Mouse (Mus musculus) lung, embryonic 14.5 days (tissue): ENCODE measurements at regions not wholly inside any gene's neighbourhood (a gene's known extent, or its start where the extent isn't known, plus 50 kb on each side); places are given as distances from the start of the nearest gene placed in this dataset.

Experiments
- ATAC-seq: fragments of 200-750 bp; cut with Nextera tagmentation; 2 replicates; pipeline ENCODE4 v1.8.0; 2017; ENCODE audit warnings: mild to moderate bottlenecking, moderate TSS enrichment, moderate library complexity; ENCODE audit not compliant: insufficient read depth
- DNase-seq: peaks from one replicate; pipeline ENCODE4 v3.0.0-alpha.2; 2015
- H3K27ac ChIP-seq: fragments of 300-500 bp; sonication (generic); 2 replicates; pipeline ENCODE4 v1.5.1; 2014; ENCODE audit warnings: low read depth, mild to moderate bottlenecking, moderate library complexity
- H3K27me3 ChIP-seq: fragments of 300-500 bp; sonication (generic); 2 replicates; pipeline ENCODE4 v1.6.1; 2014; ENCODE audit warnings: low read length, control low read depth; ENCODE audit not compliant: insufficient read depth
- H3K36me3 ChIP-seq: fragments of 300-500 bp; sonication (generic); 2 replicates; pipeline ENCODE4 v1.6.1; 2014; ENCODE audit warnings: control low read depth; ENCODE audit not compliant: insufficient read depth
- H3K4me1 ChIP-seq: fragments of 300-500 bp; sonication (generic); 2 replicates; pipeline ENCODE4 v1.6.1; 2014; ENCODE audit warnings: antibody characterized with exemption, control low read depth; ENCODE audit not compliant: insufficient read depth
- H3K4me2 ChIP-seq: fragments of 300-500 bp; sonication (generic); 2 replicates; pipeline ENCODE4 v1.6.1; 2014; ENCODE audit warnings: mild to moderate bottlenecking
- H3K4me3 ChIP-seq: fragments of 300-500 bp; sonication (generic); 2 replicates; pipeline ENCODE4 v1.5.1; 2014; ENCODE audit warnings: low read depth, low read length
- H3K9ac ChIP-seq: fragments of 300-500 bp; sonication (generic); 2 replicates; pipeline ENCODE4 v1.6.1; 2014
- H3K9me3 ChIP-seq: fragments of 300-500 bp; sonication (generic); 2 replicates; pipeline ENCODE4 v1.6.1; 2016; ENCODE audit warnings: low read depth, low read length, control low read depth
- CTCF ChIP-seq: IDR thresholded peaks from 2 replicates; pipeline ENCODE4 v1.5.1; 2016; ENCODE audit warnings: antibody characterized with exemption, low read depth
- WGBS: fragments of 180-500 bp; shearing (Covaris S2); extraction: QIAGEN DNeasy Blood & Tissue Kit; methylation state at CpG from one replicate; pipeline ENCODE4 v1.1.7; 2014; 5-methylcytosine and 5-hydroxymethylcytosine counted together

- WGBS = 26% methylated on average over 1 of the region's 1 CpGs
- Histone ChIP-seq H3K4me3 (no peak overlapping the region), H3K36me3 (no peaks in the 10 kb centered on the region), H3K27me3 (no peaks in the 10 kb centered on the region), H3K9ac (no peak overlapping the region), H3K9me3 (no peaks in the 10 kb centered on the region), H3K4me2 (no peak overlapping the region), H3K4me1 (no peaks in the 10 kb centered on the region), H3K27ac (peak overlapping the region; percentile 82)
- ATAC-seq (peak; percentile 62), DNase-seq (no peak)
- TF ChIP-seq CTCF = no peak
Measured at GRCm38 (mm10) chr4:12837097-12837426, 665.2 kb upstream of the Fam92a start.

DNA sequence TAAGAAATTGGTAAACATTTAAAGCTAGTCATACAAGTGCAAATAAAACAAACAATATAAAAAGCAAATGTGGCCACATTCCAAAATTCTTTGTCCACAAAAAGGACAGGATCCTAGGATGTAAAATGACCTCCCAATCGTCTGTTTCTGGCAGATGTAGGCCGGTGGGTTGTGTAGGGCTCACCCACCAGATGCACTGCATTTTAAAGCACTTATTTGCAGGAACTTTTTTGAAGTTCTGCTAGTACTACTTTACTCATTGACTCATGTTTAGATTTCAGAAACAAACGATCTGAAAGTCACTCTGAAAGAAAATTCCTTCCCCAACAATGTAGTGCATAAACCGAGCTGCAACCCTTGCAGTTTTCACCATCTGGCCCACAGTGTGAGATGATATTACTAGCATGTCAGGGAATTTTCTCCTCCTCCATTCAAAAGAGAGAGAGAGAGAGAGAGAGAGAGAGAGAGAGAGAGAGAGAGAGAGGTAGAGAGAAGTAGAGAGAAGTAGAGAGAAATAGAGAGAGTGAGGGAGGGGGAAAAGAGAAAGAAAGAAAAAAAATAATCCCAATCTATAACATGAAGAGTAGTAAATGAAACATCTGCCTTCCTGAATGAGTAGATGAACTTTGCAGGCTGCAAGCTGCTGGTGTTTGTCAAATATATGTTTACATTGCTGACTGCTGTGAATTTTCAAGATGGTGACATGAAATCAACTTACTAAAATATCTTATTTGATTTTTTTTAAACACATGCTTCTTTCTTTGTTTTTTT lies 664.7 kb upstream of the Fam92a start:
- peak overlapping the region; percentile 36; the same call in 1 of the 2 replicates for H3K27ac ChIP-seq
- no peak overlapping the region for H3K4me3 ChIP-seq
- no peaks in the 10 kb centered on the region for H3K36me3 ChIP-seq
- TF ChIP-seq CTCF = no peak
- no peaks in the 10 kb centered on the region for H3K9me3 ChIP-seq
- H3K9ac ChIP-seq = no peak overlapping the region
- no peak overlapping the region for H3K4me2 ChIP-seq
- DNase-seq = peak; percentile 89
- peak; percentile 95 for ATAC-seq
- H3K4me1 ChIP-seq = no peaks in the 10 kb centered on the region
- H3K27me3 ChIP-seq = no peaks in the 10 kb centered on the region
- 13% methylated on average over 4 of the region's 4 CpGs for WGBS

DNA sequence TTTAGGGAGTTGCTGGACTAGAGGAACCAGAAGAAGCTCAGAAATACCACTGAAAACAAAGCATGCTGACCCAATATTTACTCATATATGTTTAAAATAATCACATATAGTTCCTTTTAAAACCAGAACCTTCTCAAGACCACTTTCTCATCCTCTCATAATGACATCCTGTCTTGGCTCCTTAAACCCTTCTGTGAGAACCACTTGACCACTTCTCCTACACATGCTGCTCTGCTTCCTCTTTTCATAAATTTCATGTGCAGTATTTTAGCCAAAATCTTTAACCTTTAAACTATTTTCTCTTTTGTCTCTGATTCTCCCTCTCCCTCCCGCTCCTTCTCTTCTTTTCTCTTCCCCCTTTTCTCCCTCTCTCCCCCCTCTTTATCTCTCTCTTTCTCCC lies 654.6 kb upstream of the Fam92a start:
- H3K27ac ChIP-seq = no peak overlapping the region
- DNase-seq (no peak), ATAC-seq (no peak)
- no peaks in the 10 kb centered on the region for H3K27me3 ChIP-seq
- no peaks in the 10 kb centered on the region for H3K4me1 ChIP-seq
- TF ChIP-seq CTCF = no peak
- H3K9ac ChIP-seq = no peak overlapping the region
- no peak overlapping the region for H3K4me3 ChIP-seq
- H3K4me2 ChIP-seq = no peak overlapping the region
- WGBS = 89% methylated on average over 1 of the region's 1 CpGs
- no peaks in the 10 kb centered on the region for H3K36me3 ChIP-seq
- no peaks in the 10 kb centered on the region for H3K9me3 ChIP-seq

GRCm38 (mm10) chr4:12814251-12814650 lies 642.4 kb upstream of the Fam92a start:
- H3K36me3 ChIP-seq = no peaks in the 10 kb centered on the region
- H3K27ac ChIP-seq = no peak overlapping the region
- no peaks in the 10 kb centered on the region for H3K9me3 ChIP-seq
- no peaks in the 10 kb centered on the region for H3K4me1 ChIP-seq
- no peak overlapping the region for H3K4me2 ChIP-seq
- ATAC-seq = no peak
- H3K4me3 ChIP-seq = no peak overlapping the region
- TF ChIP-seq CTCF = no peak
- H3K9ac ChIP-seq = no peak overlapping the region
- no peaks in the 10 kb centered on the region for H3K27me3 ChIP-seq
- DNase-seq = no peak
- 87% methylated on average over 2 of the region's 2 CpGs for WGBS

GRCm38 (mm10) chr4:12801186-12801585 lies 629.4 kb upstream of the Fam92a start:
- H3K36me3 ChIP-seq = no peaks in the 10 kb centered on the region
- ATAC-seq (no peak), DNase-seq (no peak)
- no peaks in the 10 kb centered on the region for H3K27me3 ChIP-seq
- WGBS = 77% methylated on average over 3 of the region's 3 CpGs
- no peak overlapping the region for H3K4me3 ChIP-seq
- H3K27ac ChIP-seq = no peak overlapping the region
- no peak overlapping the region for H3K9ac ChIP-seq
- no peaks in the 10 kb centered on the region for H3K9me3 ChIP-seq
- no peak for TF ChIP-seq CTCF
- H3K4me1 ChIP-seq = no peaks in the 10 kb centered on the region
- H3K4me2 ChIP-seq = no peak overlapping the region

- no peaks in the 10 kb centered on the region for H3K4me1 ChIP-seq
- H3K4me2 ChIP-seq = no peak overlapping the region
- H3K27ac ChIP-seq = no peak overlapping the region
- H3K9me3 ChIP-seq = no peaks in the 10 kb centered on the region
- peak; percentile 8 for DNase-seq
- 63% methylated on average over 5 of the region's 5 CpGs for WGBS
- H3K4me3 ChIP-seq = no peak overlapping the region
- H3K9ac ChIP-seq = no peak overlapping the region
- no peaks in the 10 kb centered on the region for H3K27me3 ChIP-seq
- no peak for TF ChIP-seq CTCF
- H3K36me3 ChIP-seq = no peaks in the 10 kb centered on the region
- ATAC-seq = no peak
Measured at GRCm38 (mm10) chr4:12799564-12799963, 627.7 kb upstream of the Fam92a start.

GRCm38 (mm10) chr4:12792764-12793422 lies 621.1 kb upstream of the Fam92a start:
- Histone ChIP-seq H3K4me1 (no peaks in the 10 kb centered on the region), H3K4me2 (no peak overlapping the region), H3K27me3 (no peaks in the 10 kb centered on the region), H3K4me3 (no peak overlapping the region), H3K9me3 (no peaks in the 10 kb centered on the region), H3K36me3 (no peaks in the 10 kb centered on the region), H3K27ac (no peak overlapping the region), H3K9ac (no peak overlapping the region)
- WGBS = 78% methylated on average over 11 of the region's 11 CpGs
- ATAC-seq (no peak), DNase-seq (no peak)
- no peak for TF ChIP-seq CTCF
